22 mouse cellular contexts compared by ENCODE assay signal in genomic region chr15:61127971-61128370, GRCm38 (mm10).
"Had no signal": no experiment of that assay in that cellular context is flagged by ENCODE, and none has a peak within 500 bp of the region (broad histone marks: within the 10 kb centered on the region; RNA-seq: fewer than 3 reads in every experiment).

No protein-coding gene starts in this region.

- H3K4me2 ChIP-seq: limb, embryonic 12.5 days; liver, embryonic 12.5 days; liver, embryonic 15.5 days; midbrain, embryonic 12.5 days; midbrain, embryonic 15.5 days; neural tube, embryonic 12.5 days; neural tube, embryonic 15.5 days had no signal

- H3K27me3 ChIP-seq: limb, embryonic 12.5 days; liver, embryonic 12.5 days; liver, embryonic 15.5 days; midbrain, embryonic 12.5 days; midbrain, embryonic 15.5 days; neural tube, embryonic 12.5 days; neural tube, embryonic 15.5 days had no signal

- H3K27ac ChIP-seq: left cerebral cortex, adult 2 months; limb, embryonic 12.5 days; liver, embryonic 12.5 days; liver, embryonic 15.5 days; macrophage; midbrain, embryonic 12.5 days; midbrain, embryonic 15.5 days; neural tube, embryonic 12.5 days; neural tube, embryonic 15.5 days; stomach, postnatal 0 days had no signal

- H3K9ac ChIP-seq: limb, embryonic 12.5 days; liver, embryonic 12.5 days; liver, embryonic 15.5 days; midbrain, embryonic 12.5 days; midbrain, embryonic 15.5 days; neural tube, embryonic 12.5 days; neural tube, embryonic 15.5 days had no signal

- DNase-seq: kidney, adult 2 months; kidney, postnatal 14 days; kidney, postnatal 4 days; layer of hippocampus, postnatal 36 days; liver; lung, adult 18-20 months; right cerebral cortex, adult 18-20 months; right cerebral cortex, postnatal 14 days; right cerebral cortex, postnatal 4 days; thymus, adult 2 months; thymus, postnatal 14 days; thymus, postnatal 4 days had no signal

- H3K9me3 ChIP-seq: limb, embryonic 12.5 days; liver, embryonic 12.5 days; liver, embryonic 15.5 days; midbrain, embryonic 12.5 days; midbrain, embryonic 15.5 days; neural tube, embryonic 12.5 days; neural tube, embryonic 15.5 days had no signal

- H3K4me1 ChIP-seq: limb, embryonic 12.5 days; liver, embryonic 12.5 days; liver, embryonic 15.5 days; midbrain, embryonic 12.5 days; midbrain, embryonic 15.5 days; neural tube, embryonic 12.5 days; neural tube, embryonic 15.5 days had no signal

- H3K4me3 ChIP-seq: left cerebral cortex, adult 2 months; limb, embryonic 12.5 days; liver, embryonic 12.5 days; liver, embryonic 15.5 days; midbrain, embryonic 12.5 days; midbrain, embryonic 15.5 days; neural tube, embryonic 12.5 days; neural tube, embryonic 15.5 days had no signal

- ATAC-seq: liver, embryonic 12.5 days; midbrain, embryonic 15.5 days had no signal

- H3K36me3 ChIP-seq: limb, embryonic 12.5 days; liver, embryonic 12.5 days; liver, embryonic 15.5 days; midbrain, embryonic 12.5 days; midbrain, embryonic 15.5 days; neural tube, embryonic 12.5 days; neural tube, embryonic 15.5 days had no signal
